Mouse (Mus musculus): Measurements from ENCODE around the gene Tbc1d32. TPM values are rescaled to one million over a fixed set of nuclear protein-coding genes. Genes with fewer than 3 reads are reported as not detected.

Tbc1d32 gene
- total and polyA plus RNA-seq, 3 experiments, result not detected

DNA sequence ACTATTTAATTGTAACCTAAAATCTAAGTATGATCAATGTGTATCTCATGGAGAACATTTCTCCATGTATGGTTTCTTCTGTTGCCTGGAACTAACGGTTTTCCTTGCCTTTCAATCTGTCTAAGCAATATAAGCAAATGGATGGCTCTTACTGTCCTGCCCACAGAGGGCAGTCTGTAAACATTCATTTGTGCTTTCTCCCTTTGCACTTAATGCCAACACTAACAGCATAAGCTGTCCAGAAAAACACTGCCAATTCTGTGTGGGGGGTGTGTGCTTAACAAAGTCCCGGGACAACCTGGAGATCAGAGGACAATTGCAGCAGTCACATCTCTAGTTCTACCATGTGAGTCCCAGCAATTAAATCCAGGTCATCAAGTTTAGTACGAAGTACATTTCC lies 64.1 kb downstream of the Tbc1d32 start (continued):
- TF ChIP-seq CTCF (IDR thresholded peaks at IDR 0.05 in 2 of 3, conservative IDR thresholded peaks at IDR 0.05 in 1 of 3; ENCODE audit: control insufficient read depth in 1 of 3, insufficient read depth in 1 of 3, low read depth in 2 of 3, low read length in 3 of 3, poor library complexity in 1 of 3, severe bottlenecking in 1 of 3) (no peak), TCF12 (IDR thresholded peaks at IDR 0.05; ENCODE audit: low read depth, low read length) (no peak)

DNA sequence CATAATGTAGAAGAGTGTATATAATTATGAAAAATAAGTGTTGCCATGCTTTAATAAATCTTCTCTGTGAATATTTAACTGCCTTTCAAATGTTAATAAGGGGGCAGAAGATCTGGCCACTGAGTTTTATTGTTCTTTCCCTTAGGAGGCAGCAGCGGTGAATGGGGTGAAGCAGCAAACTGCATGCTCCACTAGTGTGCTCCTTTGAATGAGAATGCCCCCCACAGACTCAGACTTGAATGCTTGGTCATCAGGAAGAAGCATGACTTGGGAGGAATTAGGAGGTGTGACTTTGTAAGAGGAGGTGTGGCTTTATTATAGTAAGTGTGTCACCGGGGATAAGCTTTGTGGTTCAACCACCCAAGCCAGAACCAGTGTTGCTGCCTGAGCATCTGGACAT lies 69.7 kb downstream of the Tbc1d32 start:
- Histone ChIP-seq H3K36me3 (ENCODE audit: control insufficient read depth in 1 of 2, insufficient read depth in 2 of 2, low read length in 2 of 2) (no peaks in the 10 kb centered on the region), H3K4me1 (ENCODE audit: control insufficient read depth in 1 of 2, insufficient read depth in 2 of 2, low read length in 2 of 2) (no peaks in the 10 kb centered on the region), H3K27me3 (ENCODE audit: control insufficient read depth in 1 of 2, insufficient read depth in 2 of 2, low read length in 2 of 2) (no peaks in the 10 kb centered on the region), H3K79me2 (ENCODE audit: control insufficient read depth, insufficient read depth, low read length, poor library complexity) (no peaks in the 10 kb centered on the region), H3K4me3 (ENCODE audit: control insufficient read depth in 1 of 2, insufficient read depth in 1 of 2, low read depth in 2 of 2, low read length in 2 of 2) (no peak overlapping the region), H3K9me3 (replicated peaks; ENCODE audit: insufficient read depth, low read length) (no peaks in the 10 kb centered on the region), H3K9ac (ENCODE audit: control insufficient read depth, low read depth, low read length, poor library complexity, severe bottlenecking) (no peak overlapping the region), H3K27ac (ENCODE audit: control insufficient read depth, low read depth, low read length) (no peak overlapping the region)
- TF ChIP-seq ELF1 (IDR thresholded peaks at IDR 0.05; ENCODE audit: low read depth, low read length), result no peak
- TF ChIP-seq MXI1 (IDR thresholded peaks at IDR 0.05; ENCODE audit: low read depth, low read length), result no peak
- TF ChIP-seq SMC3 (IDR thresholded peaks at IDR 0.05; ENCODE audit: low read depth, low read length), result no peak
- no peak for TF ChIP-seq ZKSCAN1 (IDR thresholded peaks at IDR 0.05; ENCODE audit: low read depth, low read length)
- TF ChIP-seq SIN3A (IDR thresholded peaks at IDR 0.05; ENCODE audit: low read length), result no peak
- no peak for TF ChIP-seq RAD21 (IDR thresholded peaks at IDR 0.05; ENCODE audit: low read depth, low read length)
- no peak for TF ChIP-seq EP300 (IDR thresholded peaks at IDR 0.05; ENCODE audit: low read depth in 1 of 2, low read length in 2 of 2)
- no peak for DNase-seq (ENCODE audit: low read depth, low spot score)

DNA sequence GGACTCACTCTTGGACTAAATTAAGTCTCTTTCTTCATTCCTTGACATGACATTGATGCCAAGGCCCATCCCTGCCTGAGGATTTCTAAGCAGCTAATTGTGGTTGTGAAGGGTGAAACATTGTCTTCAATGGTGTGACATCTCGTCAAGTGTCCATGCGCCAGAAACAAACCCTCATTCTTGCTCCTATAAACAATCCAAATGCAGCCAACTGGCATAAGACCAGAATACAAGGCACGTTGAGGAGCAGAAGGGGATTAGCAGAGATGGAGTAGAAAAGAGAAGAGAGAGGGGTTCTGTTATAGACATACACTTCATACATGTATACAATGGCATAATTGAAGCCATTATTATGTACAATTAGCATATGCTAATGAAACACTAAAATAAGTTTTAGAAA lies 70.3 kb downstream of the Tbc1d32 start:
- TF ChIP-seq TCF12 (IDR thresholded peaks at IDR 0.05; ENCODE audit: low read depth, low read length) (no peak), GABPA (IDR thresholded peaks at IDR 0.05; ENCODE audit: low read depth, low read length) (no peak), UBTF (IDR thresholded peaks at IDR 0.05; ENCODE audit: borderline replicate concordance, insufficient read depth, low read depth, low read length) (no peak), MYC (IDR thresholded peaks at IDR 0.05; ENCODE audit: low read depth, low read length) (no peak), ETS1 (IDR thresholded peaks at IDR 0.05; ENCODE audit: low read depth, low read length) (no peak), MEF2A (IDR thresholded peaks at IDR 0.05; ENCODE audit: extremely low read depth, insufficient replicate concordance, low read depth, low read length, poor library complexity, severe bottlenecking) (no peak), JUND (IDR thresholded peaks at IDR 0.05; ENCODE audit: low read depth, low read length) (no peak), NRF1 (IDR thresholded peaks at IDR 0.05; ENCODE audit: insufficient read depth, low read depth, low read length, poor library complexity, severe bottlenecking) (no peak), HCFC1 (IDR thresholded peaks at IDR 0.05; ENCODE audit: low read depth, low read length) (no peak), POLR2A (IDR thresholded peaks at IDR 0.05; ENCODE audit: control insufficient read depth in 1 of 2, insufficient read depth in 1 of 2, low read depth in 1 of 2, low read length in 2 of 2, poor library complexity in 1 of 2) (no peak), NELFE (IDR thresholded peaks at IDR 0.05; ENCODE audit: low read depth, low read length) (no peak), E2F4 (IDR thresholded peaks at IDR 0.05; ENCODE audit: borderline replicate concordance, low read depth, low read length) (no peak), USF2 (IDR thresholded peaks at IDR 0.05; ENCODE audit: borderline replicate concordance in 1 of 2, insufficient read depth in 1 of 2, low read depth in 1 of 2, low read length in 2 of 2) (no peak)
- Histone ChIP-seq H3K36me3 (ENCODE audit: control insufficient read depth in 1 of 2, insufficient read depth in 2 of 2, low read length in 2 of 2) (no peaks in the 10 kb centered on the region), H3K9me3 (replicated peaks; ENCODE audit: insufficient read depth, low read length) (no peaks in the 10 kb centered on the region), H3K79me2 (ENCODE audit: control insufficient read depth, insufficient read depth, low read length, poor library complexity) (no peaks in the 10 kb centered on the region), H3K27me3 (ENCODE audit: control insufficient read depth in 1 of 2, insufficient read depth in 2 of 2, low read length in 2 of 2) (no peaks in the 10 kb centered on the region), H3K9ac (ENCODE audit: control insufficient read depth, low read depth, low read length, poor library complexity, severe bottlenecking) (no peak overlapping the region), H3K27ac (ENCODE audit: control insufficient read depth, low read depth, low read length) (no peak overlapping the region), H3K4me3 (ENCODE audit: control insufficient read depth in 1 of 2, insufficient read depth in 1 of 2, low read depth in 2 of 2, low read length in 2 of 2) (no peak overlapping the region), H3K4me1 (ENCODE audit: control insufficient read depth in 1 of 2, insufficient read depth in 2 of 2, low read length in 2 of 2) (no peaks in the 10 kb centered on the region)
- DNase-seq (ENCODE audit: low read depth, low spot score), result no peak

Measured in MEL (cell line).